Mouse (Mus musculus) cerebellum, adult 2 months (tissue): ENCODE results near the gene Sdk1. TPM values are rescaled to one million over a fixed set of nuclear protein-coding genes. Genes with fewer than 3 reads are reported as not detected.

ENCODE experiments used
- DNase-seq, 2 experiments: peaks; one replicate each; pipeline ENCODE4 v3.0.0; 2021
- H3K27ac ChIP-seq: fragments of 200-500 bp; 2 replicates; pipeline ENCODE4 v1.5.1; 2012; ENCODE audit warnings: low read length, control low read depth, inconsistent platforms; ENCODE audit not compliant: insufficient read depth
- H3K27me3 ChIP-seq: fragments of 200-500 bp; 2 replicates; pipeline ENCODE4 v1.6.1; 2012; ENCODE audit warnings: inconsistent platforms, mild to moderate bottlenecking, low read length, moderate library complexity; ENCODE audit not compliant: control insufficient read depth, insufficient read depth
- H3K4me1 ChIP-seq: fragments of 200-500 bp; 2 replicates; pipeline ENCODE4 v1.6.1; 2011; ENCODE audit warnings: low read length; ENCODE audit not compliant: control insufficient read depth, insufficient read depth
- H3K4me3 ChIP-seq: fragments of 200-500 bp; replicated peaks from 2 replicates; pipeline ENCODE3; 2011; ENCODE audit warnings: mild to moderate bottlenecking, low read depth, low read length, control low read depth; ENCODE audit not compliant: insufficient read depth
- CTCF ChIP-seq: fragments of 200-500 bp; IDR thresholded peaks from 2 replicates; pipeline ENCODE4 v1.5.1; 2011; ENCODE audit warnings: low read depth, mild to moderate bottlenecking, control low read depth, low read length, moderate library complexity, borderline replicate concordance; ENCODE audit not compliant: insufficient read depth
- POLR2A ChIP-seq: fragments of 200-500 bp; IDR thresholded peaks from 2 replicates; pipeline ENCODE4 v1.6.1; 2011; ENCODE audit warnings: low read length, control low read depth, borderline replicate concordance; ENCODE audit not compliant: insufficient read depth
- WGBS: fragments of 180-500 bp; shearing (Covaris S2); methylation state at CpG from one replicate; pipeline ENCODE4 v1.1.7; 2018; 5-methylcytosine and 5-hydroxymethylcytosine counted together
- polyA plus RNA-seq: library from polyadenylated mRNA; depleted of rRNA; stranded (reverse); fragments of >200 nt; gene quantifications from 2 replicates; pipeline ENCODE4 v1.2.3, GENCODE M21; 2012

Sdk1 gene
- polyA plus RNA-seq, 1 experiment = 1.5 TPM

DNA sequence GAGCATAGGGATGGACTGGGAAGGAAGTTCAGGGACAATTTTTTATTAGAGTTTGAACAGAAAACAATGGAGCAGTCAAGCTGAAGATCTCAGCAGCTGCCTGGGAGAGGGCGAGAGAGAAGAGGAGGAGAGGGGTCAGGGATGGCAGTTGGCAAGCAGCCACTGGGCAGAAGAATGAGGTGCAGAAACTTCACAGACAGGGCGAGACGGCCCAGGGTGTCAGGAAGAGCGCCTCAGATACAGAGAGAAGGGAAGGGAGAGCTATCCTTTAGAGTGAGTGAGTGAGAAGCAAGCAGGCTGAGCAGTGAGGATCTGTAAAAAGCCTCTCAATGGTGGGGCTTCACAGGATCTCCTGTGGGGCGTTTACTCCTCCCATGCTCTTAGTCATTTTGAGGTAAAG lies 319.0 kb downstream of the Sdk1 start:
- Histone ChIP-seq H3K27ac (no peak overlapping the region), H3K4me3 (no peak overlapping the region), H3K4me1 (no peaks in the 10 kb centered on the region), H3K27me3 (no peaks in the 10 kb centered on the region)
- no peak for TF ChIP-seq POLR2A
- no peak for TF ChIP-seq CTCF
- 81% methylated on average over 5 of the region's 5 CpGs for WGBS
- no peak for DNase-seq

DNA sequence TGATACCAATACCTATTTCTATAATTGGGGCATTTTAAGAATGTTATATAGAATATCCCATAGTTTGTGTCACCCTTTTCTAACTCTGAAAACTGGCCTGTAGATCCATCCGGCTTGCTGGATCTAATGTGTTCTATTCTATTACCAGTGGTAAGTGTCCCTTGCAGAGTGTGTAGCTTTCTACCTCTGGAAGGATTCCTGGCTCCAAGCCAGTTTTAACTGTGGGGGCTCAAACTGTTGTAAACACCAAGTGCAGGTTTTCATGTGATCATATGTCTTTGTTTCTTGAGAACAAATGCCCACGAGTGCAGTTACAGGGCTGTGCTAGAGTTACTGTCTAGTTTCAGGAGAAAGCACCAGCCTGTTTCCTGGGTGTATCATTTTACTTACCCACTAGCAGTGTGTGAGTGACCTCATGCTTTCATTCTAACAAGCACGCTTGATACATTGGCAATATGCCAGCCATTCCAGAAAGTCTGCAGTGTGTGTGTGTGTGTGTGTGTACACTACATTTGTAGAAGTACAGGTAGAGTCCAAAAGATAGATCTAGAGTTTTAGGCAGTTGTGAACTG lies 320.8 kb downstream of the Sdk1 start:
- H3K27ac ChIP-seq = no peak overlapping the region
- no peaks in the 10 kb centered on the region for H3K4me1 ChIP-seq
- no peak overlapping the region for H3K4me3 ChIP-seq
- H3K27me3 ChIP-seq = no peaks in the 10 kb centered on the region
- TF ChIP-seq POLR2A (no peak), CTCF (no peak)
- no peak for DNase-seq
- 40% methylated on average over 3 of the region's 3 CpGs for WGBS

DNA sequence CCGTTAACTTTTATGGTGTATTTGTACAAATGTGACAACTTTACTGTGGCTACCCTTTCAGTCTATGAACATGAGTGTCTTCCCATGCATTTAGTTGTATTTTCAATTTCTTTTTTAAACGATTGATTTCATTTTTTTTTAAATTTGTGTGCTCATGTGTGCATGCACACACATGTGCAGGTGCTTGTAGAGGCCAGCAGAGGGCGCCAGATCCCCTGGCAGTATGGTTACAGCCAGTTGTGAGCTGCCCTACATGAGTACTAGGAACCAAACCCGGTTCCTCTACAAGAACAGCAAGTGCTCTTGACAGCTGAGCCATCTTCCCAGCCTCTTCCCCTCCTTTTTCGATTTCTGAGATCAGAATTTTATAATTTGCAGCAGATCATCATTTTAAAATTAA lies 322.9 kb downstream of the Sdk1 start:
- 88% methylated on average over 5 of the region's 5 CpGs for WGBS
- Histone ChIP-seq H3K27ac (no peak overlapping the region), H3K27me3 (no peaks in the 10 kb centered on the region), H3K4me1 (no peaks in the 10 kb centered on the region), H3K4me3 (no peak overlapping the region)
- DNase-seq = no peak
- no peak for TF ChIP-seq CTCF

DNA sequence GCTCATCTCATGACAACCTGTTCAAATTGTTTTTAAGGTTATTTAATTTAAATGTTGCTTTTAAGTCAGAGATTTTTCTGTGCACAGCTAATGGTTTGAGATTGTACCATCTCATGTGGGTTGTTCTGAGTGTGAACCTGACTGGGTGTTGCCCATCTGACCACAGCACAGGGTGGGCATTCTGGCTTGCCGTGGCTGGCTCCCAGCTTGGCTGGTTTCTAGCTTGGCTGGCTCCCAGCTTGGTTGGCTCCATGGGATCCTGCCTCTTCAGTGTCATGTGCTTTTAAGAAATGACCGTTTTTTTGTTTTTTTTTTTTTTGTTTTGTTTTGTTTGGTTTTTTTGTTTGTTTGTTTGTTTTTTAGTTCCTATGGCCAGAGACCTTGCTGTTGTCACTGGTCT lies 326.8 kb downstream of the Sdk1 start:
- no peaks in the 10 kb centered on the region for H3K4me1 ChIP-seq
- TF ChIP-seq POLR2A (no peak), CTCF (no peak)
- H3K4me3 ChIP-seq = no peak overlapping the region
- H3K27ac ChIP-seq = no peak overlapping the region
- 13% methylated on average over 2 of the region's 2 CpGs for WGBS
- peaks cover 2% of the 10 kb centered on the region; the same call in 1 of the 2 replicates for H3K27me3 ChIP-seq
- DNase-seq = no peak

DNA sequence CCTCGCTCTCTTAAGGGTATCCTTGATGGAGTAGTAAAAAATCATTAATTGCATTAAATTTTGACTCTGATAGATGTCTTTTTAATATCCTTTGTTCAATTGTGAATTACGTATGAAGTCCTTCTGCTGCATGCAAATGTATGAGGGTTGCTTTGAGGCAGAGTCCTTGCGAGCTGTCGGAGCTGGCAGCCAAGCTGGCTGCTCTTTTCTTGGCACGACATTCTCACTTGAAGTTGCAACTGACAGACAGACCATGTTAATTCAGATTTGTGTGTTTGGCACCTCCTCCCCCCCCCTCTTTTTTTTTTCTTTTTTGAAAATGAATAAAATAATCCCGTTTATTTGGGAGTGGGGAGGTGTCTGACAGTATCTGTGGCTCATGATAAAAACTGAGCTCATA lies 329.2 kb downstream of the Sdk1 start:
- Histone ChIP-seq H3K4me3 (no peak overlapping the region), H3K27me3 (peaks cover 2% of the 10 kb centered on the region; the same call in 1 of the 2 replicates), H3K4me1 (peaks cover 5% of the 10 kb centered on the region; the same call in 1 of the 2 replicates), H3K27ac (no peak overlapping the region)
- WGBS = 55% methylated on average over 6 of the region's 6 CpGs
- DNase-seq = no peak
- no peak for TF ChIP-seq CTCF
- no peak for TF ChIP-seq POLR2A

DNA sequence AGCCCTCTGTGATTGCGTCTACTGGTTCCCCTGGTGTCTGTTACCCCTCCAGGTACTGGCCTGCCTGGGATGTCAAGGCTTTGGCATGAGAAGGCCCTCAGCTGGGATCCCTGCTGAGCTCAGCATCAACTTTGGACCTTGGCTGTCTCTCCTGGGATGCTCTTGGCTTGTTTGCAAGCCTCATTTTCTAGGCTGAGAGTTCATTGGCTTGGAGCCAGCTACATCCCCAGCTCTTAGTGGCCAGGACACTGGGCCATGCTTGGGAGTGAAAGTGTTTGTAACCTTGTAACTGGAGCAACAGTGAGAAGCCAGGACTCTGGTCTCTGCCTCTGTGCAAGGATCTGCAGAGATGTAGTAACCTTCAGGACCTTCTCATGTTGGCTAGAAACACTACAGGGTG lies 333.0 kb downstream of the Sdk1 start:
- 32% methylated on average over 1 of the region's 1 CpGs for WGBS
- H3K27me3 ChIP-seq = peaks cover 2% of the 10 kb centered on the region; the same call in 1 of the 2 replicates
- no peak overlapping the region for H3K27ac ChIP-seq
- no peak overlapping the region for H3K4me3 ChIP-seq
- no peak for TF ChIP-seq POLR2A
- TF ChIP-seq CTCF = no peak
- DNase-seq = peak; percentile 31 to 54
- peaks cover 5% of the 10 kb centered on the region; the same call in 1 of the 2 replicates for H3K4me1 ChIP-seq

DNA sequence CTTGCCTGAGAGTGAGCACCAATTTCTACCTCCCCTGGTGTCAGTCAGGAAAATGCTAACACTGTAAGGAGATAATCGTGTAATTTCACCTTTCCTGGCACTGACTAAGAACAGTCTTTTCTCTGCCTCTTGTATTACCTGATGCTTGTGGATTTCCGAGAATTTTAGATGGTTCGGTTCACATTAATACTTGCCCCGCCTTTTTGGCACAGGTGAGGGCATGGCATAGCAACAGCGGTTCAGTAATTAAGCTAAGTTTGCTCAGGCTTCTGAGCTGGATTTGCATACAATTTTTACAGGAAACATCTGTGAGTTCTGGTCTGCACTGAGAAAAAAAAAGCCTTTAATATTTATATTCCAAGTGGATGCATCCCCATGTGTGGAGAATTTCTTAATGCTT lies 350.0 kb downstream of the Sdk1 start:
- TF ChIP-seq POLR2A (no peak), CTCF (no peak)
- no peak overlapping the region for H3K4me3 ChIP-seq
- no peaks in the 10 kb centered on the region for H3K4me1 ChIP-seq

DNA sequence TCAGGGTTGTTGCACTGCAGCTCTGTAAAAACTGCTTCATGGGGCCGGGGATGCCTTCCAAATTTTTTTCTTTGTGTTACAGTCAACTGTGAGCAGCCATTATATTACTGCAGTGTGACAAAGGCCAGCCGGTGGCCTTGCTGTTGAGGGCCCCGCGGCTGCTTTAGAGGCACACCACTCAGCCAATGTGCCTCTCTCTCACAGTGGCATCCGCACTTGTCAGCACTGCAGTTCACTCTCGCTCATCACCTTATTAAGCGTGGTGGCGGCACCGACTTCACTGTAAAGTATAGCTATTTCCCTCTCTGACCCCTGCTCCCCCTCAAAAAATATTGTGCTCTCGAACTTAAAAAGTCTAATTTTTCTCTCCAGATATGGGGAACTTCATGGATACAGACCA lies 371.4 kb downstream of the Sdk1 start:
- Histone ChIP-seq H3K4me3 (no peak overlapping the region), H3K27ac (no peak overlapping the region), H3K27me3 (no peaks in the 10 kb centered on the region), H3K4me1 (no peaks in the 10 kb centered on the region)
- WGBS = 66% methylated on average over 10 of the region's 10 CpGs
- DNase-seq = no peak
- TF ChIP-seq CTCF = no peak
- TF ChIP-seq POLR2A = no peak

More for the DNA sequence above, 350.0 kb downstream of the Sdk1 start:
- Histone ChIP-seq H3K27me3 (no peaks in the 10 kb centered on the region), H3K27ac (no peak overlapping the region)
- 67% methylated on average over 5 of the region's 5 CpGs for WGBS
- no peak for DNase-seq
